Mouse (Mus musculus) v-Abl transformed pro-B cells (cell line): ENCODE measurements around the gene Sh3d19.

Experiments used
- in situ Hi-C, 2 experiments: fragments of 400-800 bp; cut with MboI; formaldehyde crosslinking; loops; one replicate each; pipeline ENCODE4 v1.15.1; 2025; ENCODE audit not compliant: unreplicated experiment in 2 of 2

Sh3d19 gene

GRCm38 (mm10) chr3:85970742-85971598 is at the start of gene Sh3d19:
Sh3d19 (plus strand) TSS chr3:85971109.
- in situ Hi-C loops = no loop called here

GRCm38 (mm10) chr3:85922331-85922730 is 48.6 kb upstream of the Sh3d19 start:
- in situ Hi-C loops = loop anchor here (5.0 to 25.0 kb wide), 3 partner anchors 215 to 1585 kb away; no protein-coding TSS in a partner anchor

GRCm38 (mm10) chr3:85923343-85923742 is 47.6 kb upstream of the Sh3d19 start:
- in situ Hi-C loops = loop anchor here (5.0 to 25.0 kb wide), 3 partner anchors 216 to 1586 kb away; no protein-coding TSS in a partner anchor

- in situ Hi-C loops = loop anchor here (5.0 to 25.0 kb wide), 3 partner anchors 217 to 1587 kb away; no protein-coding TSS in a partner anchor
Measured at GRCm38 (mm10) chr3:85923954-85924945, 46.7 kb upstream of the Sh3d19 start.

- in situ Hi-C loops = no loop called here
Measured at GRCm38 (mm10) chr3:85927296-85927695, 43.6 kb upstream of the Sh3d19 start.

GRCm38 (mm10) chr3:85928140-85928611 is 42.7 kb upstream of the Sh3d19 start:
- in situ Hi-C loops = no loop called here

- in situ Hi-C loops = no loop called here
Measured at GRCm38 (mm10) chr3:85929711-85930110, 41.2 kb upstream of the Sh3d19 start.

- in situ Hi-C loops = no loop called here
Measured at GRCm38 (mm10) chr3:85930671-85931255, 40.1 kb upstream of the Sh3d19 start.

- in situ Hi-C loops = no loop called here
Measured at GRCm38 (mm10) chr3:85931859-85932258, 39.0 kb upstream of the Sh3d19 start.

- in situ Hi-C loops = no loop called here
Measured at GRCm38 (mm10) chr3:85933586-85933985, 37.3 kb upstream of the Sh3d19 start.

- in situ Hi-C loops = no loop called here
Measured at GRCm38 (mm10) chr3:85950914-85951313, 20.0 kb upstream of the Sh3d19 start.

GRCm38 (mm10) chr3:85952696-85953283 is 18.1 kb upstream of the Sh3d19 start:
- in situ Hi-C loops = no loop called here

GRCm38 (mm10) chr3:85955269-85955668 is 15.6 kb upstream of the Sh3d19 start:
- in situ Hi-C loops = no loop called here

- in situ Hi-C loops = no loop called here
Measured at GRCm38 (mm10) chr3:85955704-85956103, 15.2 kb upstream of the Sh3d19 start.

GRCm38 (mm10) chr3:85959669-85960068 is 11.2 kb upstream of the Sh3d19 start:
- in situ Hi-C loops = no loop called here

GRCm38 (mm10) chr3:85961134-85961533 is 9.8 kb upstream of the Sh3d19 start:
- in situ Hi-C loops = no loop called here

- in situ Hi-C loops = no loop called here
Measured at GRCm38 (mm10) chr3:85965479-85965878, 5.4 kb upstream of the Sh3d19 start.

GRCm38 (mm10) chr3:85969040-85969439 is 1.9 kb upstream of the Sh3d19 start:
- in situ Hi-C loops = no loop called here

- in situ Hi-C loops = no loop called here
Measured at GRCm38 (mm10) chr3:85971599-85971975, 678 bp downstream of the Sh3d19 start.
